Mouse (Mus musculus) forelimb bud, embryonic 11.5 days (tissue): ENCODE data around the gene Sirt7.
"Not testable (repeated sequence)": the region's sequence is repeated elsewhere in the genome, so short reads cannot be mapped to it uniquely, and the experiment has no call there.

ENCODE experiments used
- DNase-seq: peaks from one replicate; pipeline ENCODE4 v3.0.0-alpha.2; 2012; ENCODE audit warnings: low read depth, low spot score

Sirt7 gene

DNA sequence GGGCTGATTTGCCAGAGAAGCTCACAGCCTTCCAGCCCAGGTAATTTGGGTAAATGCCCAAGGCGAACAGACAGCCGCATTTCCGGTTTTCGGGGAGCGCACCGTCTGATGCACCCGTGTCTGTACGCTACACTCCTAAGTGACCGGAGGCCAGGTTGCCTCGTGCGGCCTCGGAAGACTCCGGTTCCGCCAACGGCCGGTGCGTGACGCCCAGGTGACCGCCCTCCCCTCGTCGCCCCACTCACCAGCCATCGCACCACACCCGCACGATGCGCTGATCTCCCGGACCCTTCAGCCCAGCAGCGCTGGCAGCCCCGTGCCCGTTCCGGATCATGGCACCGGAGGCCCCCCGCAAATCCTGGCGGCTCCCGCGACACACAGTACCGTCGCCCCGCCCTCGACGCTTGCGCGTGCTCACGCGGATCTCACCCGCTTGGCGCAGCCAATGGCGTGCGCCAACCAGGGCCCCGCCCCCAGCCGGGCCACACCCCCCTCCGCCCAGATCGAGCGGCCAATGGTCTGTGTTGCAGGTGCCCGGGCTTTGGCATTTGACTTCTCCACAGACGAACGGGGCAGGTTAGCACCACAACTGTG, 7.4 kb downstream of the Sirt7 start, which contains the start of gene Pcyt2:
TSS of gene Pcyt2 (minus strand) at position 418 of the 594 bp plus-strand sequence.
- peak; percentile 89 for DNase-seq

DNA sequence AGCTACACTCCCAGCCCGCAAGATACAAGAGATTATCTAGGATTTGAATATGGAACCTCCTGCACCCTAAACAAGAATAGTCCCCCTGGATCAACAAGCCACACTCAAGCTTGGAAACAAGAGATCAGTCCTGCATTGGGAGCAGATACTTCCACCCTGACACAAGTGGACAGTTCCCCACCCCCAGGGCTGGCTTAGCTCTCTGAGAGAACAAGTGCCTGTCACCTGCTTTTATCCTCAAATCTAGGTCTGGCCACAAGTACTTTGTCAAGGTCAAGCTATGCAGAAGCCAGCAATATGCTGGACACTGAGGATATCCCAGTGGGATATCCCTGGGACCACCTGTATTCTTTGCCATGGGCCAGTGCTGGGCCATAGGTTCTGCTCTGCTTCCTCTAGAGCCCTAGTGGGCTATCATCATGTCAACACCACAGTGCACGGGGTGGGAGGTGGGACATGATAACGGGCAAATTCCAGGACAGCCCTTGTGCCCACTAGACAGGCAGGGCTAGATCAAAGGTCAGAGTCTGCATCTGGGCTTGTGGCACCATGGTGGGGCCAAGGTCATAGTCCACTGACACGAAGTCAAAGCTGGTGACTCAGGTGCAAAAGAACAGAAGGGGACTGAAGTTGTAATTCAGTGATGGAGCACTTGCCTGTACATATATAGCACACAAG, 8.3 kb downstream of the Sirt7 start:
- no peak for DNase-seq

DNA sequence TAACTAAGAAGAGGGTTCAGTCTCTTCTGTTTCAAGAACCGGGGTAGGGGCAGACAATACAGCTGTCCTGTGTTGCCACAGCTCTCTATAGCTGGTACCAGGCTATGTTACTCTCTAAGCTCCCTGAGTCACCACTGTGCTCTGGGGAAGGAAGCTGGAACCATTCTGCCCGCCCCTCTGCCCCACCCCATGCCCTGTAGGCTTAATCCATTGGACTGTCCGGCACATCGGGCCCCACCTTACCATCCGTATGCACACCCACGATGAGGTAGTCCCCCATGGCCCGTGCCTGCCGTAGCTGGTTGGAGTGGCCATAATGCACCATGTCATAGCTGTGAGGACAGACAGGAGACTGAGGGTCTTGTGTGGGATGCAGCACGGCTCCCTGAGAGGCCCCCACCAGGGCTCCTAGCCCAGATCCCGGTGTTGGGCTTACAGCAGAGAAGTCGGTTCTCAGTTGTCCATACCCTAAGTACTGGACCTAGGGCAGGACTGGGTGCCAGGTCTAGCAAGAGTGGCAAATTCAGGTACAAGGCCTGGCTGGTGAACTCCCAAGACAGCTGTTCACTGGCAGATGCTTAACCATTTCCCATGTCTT, 9.3 kb downstream of the Sirt7 start:
- no peak for DNase-seq

DNA sequence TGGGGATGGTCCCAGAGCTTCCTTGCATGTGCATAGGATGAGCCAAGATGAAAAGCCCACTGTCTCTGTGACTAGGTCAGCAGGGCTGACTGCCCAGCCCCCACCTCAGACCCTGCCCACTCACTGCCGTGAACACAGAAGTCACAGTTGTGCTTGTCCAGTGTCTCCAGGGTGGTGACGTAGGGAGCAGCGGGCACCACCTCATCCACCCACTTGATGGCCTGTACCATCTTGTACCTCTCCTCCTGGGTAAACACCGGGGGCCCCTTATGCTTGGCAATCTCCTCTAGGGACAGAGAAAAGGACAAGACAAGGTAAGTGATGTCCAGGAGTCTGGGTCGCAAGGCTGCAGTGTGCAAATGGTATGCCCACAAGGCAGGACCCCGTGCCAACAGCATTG, 9.9 kb downstream of the Sirt7 start:
- no peak for DNase-seq

DNA sequence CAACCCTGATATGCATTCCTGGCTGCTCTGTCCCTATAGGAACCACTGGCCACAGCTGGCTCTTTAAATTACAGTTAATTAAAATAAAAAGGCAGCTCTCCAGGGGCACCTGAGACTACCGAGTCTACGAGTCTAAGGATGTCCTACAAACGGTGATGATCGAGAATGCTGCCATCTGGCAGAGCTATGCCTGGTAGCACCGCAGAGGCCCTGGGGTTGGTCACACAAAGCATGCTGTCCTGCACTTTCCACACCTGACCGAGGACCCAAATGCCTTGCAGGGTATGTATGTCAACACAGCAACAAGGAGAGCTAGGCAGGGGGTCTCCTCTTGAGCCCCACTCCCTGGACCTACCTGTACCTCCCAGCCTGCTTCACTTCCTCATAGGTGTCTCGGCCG, 11.1 kb downstream of the Sirt7 start:
- no peak for DNase-seq

DNA sequence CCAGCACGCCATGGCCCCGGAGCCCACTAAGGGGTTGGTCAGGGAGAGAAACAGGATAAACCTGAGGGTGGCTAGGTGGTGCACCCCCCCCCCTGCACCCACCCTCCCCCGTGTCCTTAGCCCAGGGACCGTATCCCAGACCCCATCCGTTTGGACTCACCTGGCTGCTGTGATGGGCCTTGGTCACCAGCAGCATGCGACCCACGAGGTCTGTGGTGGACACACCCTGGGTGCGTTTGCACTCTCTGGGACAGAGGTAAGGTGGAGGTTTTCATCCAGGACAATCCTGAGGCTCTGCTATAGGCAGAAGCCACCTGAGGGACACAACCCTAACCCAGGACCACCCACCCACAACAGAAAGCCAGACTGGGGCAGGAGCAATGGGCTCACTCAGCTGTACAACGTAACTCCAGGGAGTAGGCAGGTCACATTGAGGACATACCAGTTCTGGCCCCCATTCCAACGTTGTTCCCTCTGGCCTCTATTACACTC, 11.5 kb downstream of the Sirt7 start:
- DNase-seq = no peak

DNA sequence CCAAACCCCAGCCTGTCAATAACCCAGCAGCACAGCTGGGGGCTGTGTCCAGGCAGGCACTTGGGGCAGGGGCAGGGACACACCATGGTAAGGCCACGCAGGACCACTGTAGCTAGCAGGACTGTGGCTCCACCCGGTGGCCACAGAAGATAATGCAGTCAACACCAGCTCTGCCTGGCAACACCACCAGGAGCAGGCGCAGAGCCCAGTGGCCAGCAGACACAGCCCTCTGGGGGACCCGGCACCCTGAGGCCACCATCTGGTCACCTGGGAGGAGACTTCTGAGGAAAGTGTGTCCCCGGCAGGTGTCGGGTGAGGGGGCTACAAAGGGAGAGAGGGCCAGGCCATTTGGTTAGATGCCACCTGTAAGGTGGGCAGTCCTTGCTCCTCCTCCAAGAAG, 12.3 kb downstream of the Sirt7 start:
- peak; percentile 62 for DNase-seq

DNA sequence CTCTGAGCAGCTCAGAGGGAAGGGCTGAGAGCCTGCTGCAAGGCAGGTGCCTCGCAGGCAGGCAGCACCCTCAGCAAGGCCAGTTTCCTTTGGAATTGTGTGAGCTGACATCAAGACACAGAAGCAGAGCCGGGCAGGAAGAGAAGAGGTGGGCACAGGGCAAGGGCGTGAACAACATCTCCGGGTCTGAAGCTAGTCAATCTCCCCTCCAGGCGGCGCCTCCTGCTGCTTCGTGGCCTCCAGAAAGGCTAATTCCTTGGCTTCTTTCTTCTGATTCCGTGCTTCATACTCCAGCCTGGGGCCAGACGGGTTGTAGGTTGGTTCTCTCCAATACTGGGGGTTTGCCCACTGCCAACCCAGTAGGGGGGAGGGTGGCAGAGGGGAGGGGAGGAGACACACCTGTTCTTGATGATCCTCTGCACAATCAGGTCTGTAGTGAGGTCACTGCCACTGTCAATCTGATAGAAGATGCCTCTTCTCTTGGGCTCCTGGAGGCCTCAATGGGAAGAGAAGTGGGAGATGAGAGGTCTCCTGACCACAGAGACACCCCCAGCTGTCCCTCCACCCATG, 14.5 kb downstream of the Sirt7 start:
- no peak for DNase-seq

DNA sequence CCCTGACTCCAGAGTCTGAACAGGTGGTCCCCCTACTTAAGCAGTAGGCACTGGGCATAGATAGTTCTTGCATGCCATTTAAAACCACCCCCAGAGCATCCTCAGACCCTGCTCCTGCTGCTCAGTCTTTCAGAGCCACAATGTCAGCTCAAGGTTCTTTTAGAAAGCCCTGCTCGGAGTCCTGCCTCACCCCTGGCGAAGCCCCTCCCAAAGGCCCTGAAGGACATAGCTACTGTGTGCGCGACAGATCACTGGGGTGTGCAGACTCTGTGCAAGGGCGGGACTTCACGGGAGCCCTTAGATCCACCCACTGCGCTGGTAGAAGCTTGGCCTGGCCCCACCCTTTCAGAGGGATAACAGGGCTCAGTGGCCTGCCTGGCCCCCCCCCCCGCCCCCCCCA, 15.8 kb downstream of the Sirt7 start:
- no peak for DNase-seq

DNA sequence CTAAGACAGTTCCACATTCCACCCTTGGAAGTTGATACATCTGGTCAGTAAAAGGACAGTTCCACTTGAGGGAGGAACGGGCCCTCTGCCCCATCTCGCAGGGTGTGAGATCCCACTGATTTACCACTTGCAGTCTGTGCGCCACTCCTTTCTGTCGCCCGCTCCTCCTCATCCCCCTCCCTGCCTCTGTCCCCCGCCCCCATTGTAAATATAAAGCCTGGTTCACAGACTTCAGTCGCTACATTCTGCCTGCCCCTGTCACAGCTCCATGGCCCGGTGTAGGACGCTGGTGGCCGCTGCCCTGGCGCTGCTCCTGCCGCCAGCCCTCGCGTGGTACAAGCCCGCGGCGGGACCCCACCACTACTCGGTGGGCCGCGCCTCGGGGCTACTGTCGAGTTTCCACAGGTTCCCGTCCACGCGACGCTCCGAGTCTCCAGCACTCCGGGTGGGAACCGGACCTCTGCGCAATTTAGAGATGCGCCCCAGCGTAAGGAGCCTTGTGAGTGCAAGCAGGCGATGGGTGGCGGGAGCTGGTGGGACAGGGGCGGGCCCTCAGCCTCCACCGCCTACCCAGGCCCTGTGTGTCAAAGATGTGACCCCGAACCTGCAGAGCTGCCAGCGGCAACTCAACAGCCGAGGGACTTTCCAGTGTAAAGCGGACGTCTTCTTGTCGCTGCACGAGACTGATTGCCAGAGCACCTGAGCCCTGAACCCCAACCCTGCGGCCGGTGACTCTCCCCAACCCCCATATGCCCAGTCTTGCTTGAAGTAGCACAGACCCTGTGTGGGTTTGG, 16.6 kb downstream of the Sirt7 start, which contains the start of gene Npb:
TSS of gene Npb (plus strand) at position 237 of the 794 bp plus-strand sequence.
- no peak for DNase-seq

DNA sequence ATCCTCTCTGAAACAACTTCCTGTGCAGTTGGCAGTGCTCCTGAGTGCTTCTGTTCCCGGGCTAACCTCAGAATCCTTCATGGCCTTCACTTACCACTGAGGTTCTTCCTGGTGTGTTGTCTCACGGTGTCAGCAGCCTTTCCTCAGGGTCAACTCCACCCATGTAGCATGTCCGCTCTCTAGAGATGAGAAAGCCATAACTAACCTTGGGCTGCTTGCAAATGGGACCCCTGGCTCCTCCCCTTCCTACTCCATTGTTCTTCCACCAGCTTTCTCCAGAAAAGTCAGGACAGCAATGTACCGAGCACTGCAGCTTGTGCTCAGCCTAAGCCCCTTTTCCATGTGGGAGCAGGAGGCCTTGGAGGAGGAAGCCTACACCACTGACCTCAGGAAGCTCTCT, 18.3 kb downstream of the Sirt7 start:
- no peak for DNase-seq

DNA sequence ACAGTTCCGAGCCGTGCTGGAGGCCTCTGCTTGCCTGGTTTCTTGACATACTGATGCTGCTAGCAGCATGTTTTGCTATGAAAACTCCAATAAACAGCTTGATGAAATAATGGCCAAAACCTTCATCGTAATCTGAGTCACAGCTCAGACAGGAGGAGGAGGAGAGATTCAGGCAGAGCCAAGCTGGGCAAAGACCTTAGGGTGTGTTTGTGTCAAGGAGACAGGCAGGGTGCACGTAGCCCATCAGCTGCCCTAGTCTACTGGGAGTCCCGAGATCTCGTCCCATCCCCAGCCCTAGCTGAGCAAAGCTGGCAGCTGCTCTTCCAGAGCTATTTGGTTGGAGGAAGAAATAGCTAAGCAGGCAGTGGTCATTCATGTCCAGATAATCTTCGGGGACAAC, 19.4 kb downstream of the Sirt7 start:
- no peak for DNase-seq

DNA sequence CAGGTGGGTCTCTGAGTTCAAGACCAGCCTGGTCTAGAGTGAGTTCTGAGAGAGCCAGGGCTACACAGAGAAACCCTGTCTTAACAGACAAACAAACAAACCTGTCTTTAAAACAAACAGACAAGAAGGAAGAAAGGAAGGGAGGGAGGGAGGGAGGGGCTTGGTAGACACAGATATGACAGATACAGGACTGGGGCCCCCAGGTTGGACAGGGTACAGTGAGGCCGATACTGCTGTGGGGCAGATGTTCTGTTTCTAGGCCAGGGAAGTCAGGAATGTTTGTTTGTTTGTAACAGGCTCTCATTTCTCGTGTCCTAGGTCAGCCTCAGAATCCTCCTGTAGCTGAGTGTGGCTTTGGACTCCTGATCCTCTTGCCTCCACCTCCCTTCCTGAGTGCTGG, 21.5 kb downstream of the Sirt7 start:
- no peak for DNase-seq

DNA sequence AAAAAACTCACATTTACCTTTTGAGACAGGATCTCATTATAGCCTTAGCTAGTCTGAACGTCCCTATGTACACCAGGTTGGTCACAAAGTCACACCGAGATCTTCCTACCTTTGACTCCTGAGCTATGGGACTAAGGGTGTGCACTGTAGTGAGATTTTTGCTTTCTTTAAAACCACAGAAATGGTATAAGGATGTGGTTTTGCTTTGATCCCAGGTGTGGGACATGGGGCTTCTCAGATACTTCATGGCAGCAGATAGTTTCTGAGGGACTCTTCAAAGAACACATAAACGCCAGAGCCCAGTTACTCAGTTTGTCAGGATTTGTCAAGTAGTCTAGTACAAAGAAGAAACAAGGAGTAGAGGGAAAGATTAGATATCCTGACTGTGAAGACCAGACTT, 24.3 kb downstream of the Sirt7 start:
- no peak for DNase-seq

DNA sequence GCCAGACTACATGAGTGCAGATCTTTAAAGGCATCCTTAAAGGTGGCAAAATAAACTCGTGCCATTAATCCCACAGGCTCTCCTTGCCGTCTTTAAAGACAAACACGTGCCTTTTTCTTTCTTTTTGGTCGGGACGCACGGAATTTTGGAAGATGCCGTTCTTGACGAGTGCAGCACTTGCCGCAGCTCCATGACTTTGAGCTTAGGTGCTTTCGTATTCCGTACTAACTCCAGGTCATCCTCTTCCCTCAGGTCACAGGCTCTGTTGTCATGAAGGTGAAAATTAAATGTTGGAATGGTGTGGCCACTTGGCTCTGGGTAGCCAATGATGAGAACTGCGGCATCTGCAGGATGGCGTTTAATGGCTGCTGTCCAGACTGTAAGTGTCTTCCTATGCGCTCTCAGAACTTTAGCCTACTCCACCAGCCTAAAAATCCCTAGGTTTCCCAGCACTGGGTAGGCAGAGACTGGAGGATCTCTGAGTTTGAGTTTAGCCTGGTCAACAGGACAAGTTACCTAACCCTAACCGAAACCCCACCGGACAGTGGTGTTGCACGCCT, 26.0 kb downstream of the Sirt7 start:
- DNase-seq = no peak

DNA sequence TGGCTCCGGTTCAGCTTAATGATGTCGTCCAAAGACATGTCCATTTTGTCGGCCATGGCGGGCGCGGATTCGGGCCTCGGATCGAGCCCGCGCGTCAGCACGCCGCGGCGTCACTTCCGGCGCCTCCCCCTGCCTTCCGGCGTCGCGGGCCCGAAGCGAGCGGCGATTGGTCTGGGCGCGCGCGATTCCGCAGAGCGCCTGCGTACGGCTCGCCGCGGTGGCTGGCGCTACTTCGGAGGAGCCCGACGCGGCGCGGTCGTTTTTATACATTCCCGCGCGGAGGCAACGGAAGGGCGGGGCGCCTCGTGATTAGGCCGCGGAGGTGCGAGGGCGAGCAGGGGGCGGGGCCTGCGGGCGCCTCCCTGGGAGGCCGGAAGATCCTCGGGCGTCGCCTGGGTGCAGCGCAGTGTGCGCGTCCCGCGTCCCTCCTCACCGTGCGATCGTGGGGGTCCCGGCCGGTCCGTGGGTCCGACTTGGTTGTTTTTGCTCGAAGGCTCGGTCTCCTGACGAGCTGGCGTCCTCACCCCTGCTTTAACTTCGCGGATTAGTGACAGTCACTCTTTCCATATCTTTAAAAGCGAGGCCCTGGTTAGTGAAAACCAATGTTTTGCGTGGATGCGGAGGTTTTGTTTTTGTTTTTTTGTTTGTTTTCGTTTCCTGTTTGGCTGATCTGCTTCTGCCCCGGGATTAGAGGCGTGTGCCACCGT, 26.6 kb downstream of the Sirt7 start, which contains the start of the genes Alyref and Anapc11:
TSS of gene Alyref (minus strand) at position 83 of the 707 bp plus-strand sequence.
TSS of gene Anapc11 (plus strand) at position 139 of the 707 bp plus-strand sequence.
- peak; percentile 96 for DNase-seq

DNA sequence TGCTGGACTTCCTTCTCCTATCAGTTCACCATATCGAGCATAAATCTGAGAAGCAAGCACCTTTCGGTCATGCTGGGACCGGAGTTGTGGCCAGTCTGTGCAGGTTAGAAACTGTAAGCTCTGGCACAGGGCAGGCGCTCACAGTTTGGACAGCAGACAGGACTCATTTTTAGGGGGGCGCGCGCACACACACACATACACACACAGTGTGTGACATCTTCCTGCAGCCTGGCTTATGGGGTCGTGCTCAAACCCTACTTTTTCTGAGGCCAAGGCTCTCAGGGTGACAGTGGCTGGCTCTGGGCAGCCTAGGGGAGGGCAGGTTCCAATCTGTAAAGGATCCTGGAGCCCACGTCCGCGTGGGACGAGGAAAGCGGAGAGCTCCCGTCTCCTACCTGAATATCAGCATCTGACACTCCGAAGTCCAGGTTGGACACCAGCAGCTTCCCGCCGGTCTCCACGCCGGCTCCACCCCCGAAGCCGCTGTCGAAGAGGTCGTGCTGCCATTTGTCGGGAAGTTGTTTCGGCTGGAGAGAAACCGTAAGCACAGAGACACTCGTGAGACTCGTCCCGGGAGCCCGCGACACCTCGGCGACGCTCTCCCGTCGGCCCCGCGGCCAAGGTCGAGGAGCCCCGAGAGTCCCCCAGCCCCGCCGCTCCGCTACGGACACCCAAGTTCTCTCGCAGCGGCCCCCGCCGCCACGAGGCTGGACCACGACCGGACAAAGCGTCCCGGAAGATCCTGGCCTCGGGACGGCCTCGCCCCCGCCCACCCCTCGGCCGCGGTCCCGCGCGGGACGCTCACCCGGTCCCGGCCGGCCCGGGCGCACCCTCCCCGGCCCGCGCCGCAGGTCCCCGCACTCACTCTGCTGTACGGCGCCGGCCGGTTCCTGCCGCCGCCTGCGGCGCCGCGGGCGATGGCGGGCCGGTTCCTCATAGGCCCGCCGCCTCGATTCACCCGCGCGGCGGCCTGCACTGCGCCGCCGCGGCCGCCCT, 27.5 kb downstream of the Sirt7 start:
- no peak for DNase-seq

DNA sequence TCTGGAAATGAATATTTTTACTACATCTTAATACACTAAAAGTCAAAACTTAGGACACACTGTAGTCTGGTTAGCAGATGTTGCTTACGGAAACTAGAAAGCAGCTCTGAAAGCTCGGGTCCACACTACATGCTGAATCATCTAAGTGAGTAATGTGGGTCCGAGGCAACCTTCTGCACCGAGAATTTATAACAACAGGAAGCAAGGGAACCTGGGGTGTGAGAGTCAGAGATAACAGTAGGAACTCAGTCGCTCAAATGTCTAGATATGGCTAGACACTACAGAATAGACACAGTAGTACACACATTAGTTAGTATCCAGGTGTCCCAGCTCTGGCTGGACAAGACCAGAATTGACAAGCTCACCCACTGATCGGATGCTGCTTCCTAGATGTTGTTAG, 36.5 kb downstream of the Sirt7 start:
- DNase-seq = no peak

DNA sequence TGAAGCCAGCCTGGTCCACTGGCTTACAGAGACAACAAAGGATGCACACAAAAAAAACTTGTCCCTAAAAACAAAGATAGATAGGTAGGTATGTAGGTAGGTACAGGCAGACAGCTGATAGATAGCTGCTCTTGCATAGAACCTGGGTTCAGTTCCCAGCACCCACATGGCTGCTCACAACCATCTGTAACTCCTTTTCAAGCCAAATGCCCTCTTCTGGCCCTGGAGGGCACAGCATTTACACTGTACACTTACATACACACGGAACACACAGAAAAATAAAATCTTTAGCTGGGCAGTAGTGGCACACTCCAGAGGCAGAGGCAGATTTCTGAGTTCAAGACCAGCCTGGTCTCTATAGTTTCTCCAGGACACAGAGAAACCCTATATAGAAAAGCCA, 41.1 kb downstream of the Sirt7 start:
- DNase-seq = no peak

DNA sequence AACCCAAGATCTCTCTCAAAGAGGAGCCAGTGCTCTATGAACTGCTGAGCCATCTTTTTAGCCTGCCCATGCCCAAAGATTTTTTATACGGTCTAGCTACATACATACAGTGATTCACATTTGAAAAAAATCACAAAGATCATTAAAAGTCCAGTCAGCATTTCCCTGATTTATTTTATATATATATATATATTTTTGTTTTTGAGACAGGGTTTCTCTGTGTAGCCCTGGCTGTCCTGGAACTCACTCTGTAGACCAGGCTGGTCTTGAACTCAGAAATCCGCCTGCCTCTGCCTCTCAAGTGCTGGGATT, 42.1 kb downstream of the Sirt7 start:
- DNase-seq = not testable (repeated sequence)
